Mouse (Mus musculus) lung, postnatal 14 days (tissue): ENCODE results near the gene Stab2.

Experiments used
- DNase-seq: peaks from one replicate; pipeline ENCODE4 v3.0.0; 2021

Stab2 gene

GRCm38 (mm10) chr10:86889440-86889839 is 118.4 kb downstream of the Stab2 start:
- no peak for DNase-seq

- no peak for DNase-seq
These were observed 121.4 kb downstream of the Stab2 start for GRCm38 (mm10) chr10:86886434-86886833.

GRCm38 (mm10) chr10:86881448-86881847 is 126.4 kb downstream of the Stab2 start:
- DNase-seq, result no peak

- DNase-seq, result peak; percentile 29
These were observed 127.6 kb downstream of the Stab2 start for GRCm38 (mm10) chr10:86880071-86880806.

- no peak for DNase-seq
These were observed 129.1 kb downstream of the Stab2 start for GRCm38 (mm10) chr10:86878721-86879120.

GRCm38 (mm10) chr10:86872591-86872990 is 135.2 kb downstream of the Stab2 start:
- DNase-seq, result no peak

- DNase-seq, result no peak
These were observed 135.7 kb downstream of the Stab2 start for GRCm38 (mm10) chr10:86872121-86872520.

GRCm38 (mm10) chr10:86863429-86863828 is 144.4 kb downstream of the Stab2 start:
- no peak for DNase-seq

GRCm38 (mm10) chr10:86862496-86862895 is 145.3 kb downstream of the Stab2 start:
- DNase-seq, result no peak

GRCm38 (mm10) chr10:86860396-86860795 is 147.4 kb downstream of the Stab2 start:
- DNase-seq, result no peak

GRCm38 (mm10) chr10:86853433-86853832 is 154.4 kb downstream of the Stab2 start:
- DNase-seq, result no peak

- no peak for DNase-seq
These were observed 155.7 kb downstream of the Stab2 start for GRCm38 (mm10) chr10:86852160-86852559.

GRCm38 (mm10) chr10:86849508-86849907 is 158.3 kb downstream of the Stab2 start:
- DNase-seq, result no peak

GRCm38 (mm10) chr10:86849087-86849486 is 158.7 kb downstream of the Stab2 start:
- no peak for DNase-seq

GRCm38 (mm10) chr10:86846926-86847467 is 160.8 kb downstream of the Stab2 start:
- DNase-seq, result no peak

GRCm38 (mm10) chr10:86842659-86843058 is 165.2 kb downstream of the Stab2 start:
- no peak for DNase-seq

- DNase-seq, result no peak
These were observed 169.0 kb downstream of the Stab2 start for GRCm38 (mm10) chr10:86838827-86839226.

GRCm38 (mm10) chr10:86836784-86837183 is 171.0 kb downstream of the Stab2 start:
- DNase-seq, result no peak

- DNase-seq, result no peak
These were observed 178.3 kb downstream of the Stab2 start for GRCm38 (mm10) chr10:86829515-86829914.

GRCm38 (mm10) chr10:86828221-86829135 is 179.3 kb downstream of the Stab2 start:
- no peak for DNase-seq

GRCm38 (mm10) chr10:86826929-86827328 is 180.9 kb downstream of the Stab2 start:
- DNase-seq, result no peak

- peak; percentile 77 for DNase-seq
These were observed 181.8 kb downstream of the Stab2 start for GRCm38 (mm10) chr10:86825871-86826522.

- DNase-seq, result no peak
These were observed 183.0 kb downstream of the Stab2 start for GRCm38 (mm10) chr10:86824871-86825270.
